Mouse (Mus musculus) thymus, adult 2 months (tissue): ENCODE data around the gene Rpusd1. TPM values are rescaled to one million over a fixed set of nuclear protein-coding genes. Genes with fewer than 3 reads are reported as not detected.

Experiments used
- DNase-seq: peaks from one replicate; pipeline ENCODE4 v3.0.0; 2021
- H3K27ac ChIP-seq: fragments of 200-500 bp; 2 replicates; pipeline ENCODE4 v1.5.1; 2012; ENCODE audit warnings: low read length, control low read depth; ENCODE audit not compliant: control insufficient read depth, insufficient read depth
- H3K27me3 ChIP-seq: fragments of 200-500 bp; 2 replicates; pipeline ENCODE4 v1.6.1; 2012; ENCODE audit warnings: mild to moderate bottlenecking, low read length, moderate library complexity, mixed read lengths; ENCODE audit not compliant: control insufficient read depth, insufficient read depth
- H3K36me3 ChIP-seq: fragments of 200-500 bp; 2 replicates; pipeline ENCODE4 v1.6.1; 2012; ENCODE audit warnings: mild to moderate bottlenecking, low read length, moderate library complexity; ENCODE audit not compliant: control insufficient read depth, insufficient read depth
- H3K4me1 ChIP-seq: fragments of 200-500 bp; replicated peaks from 2 replicates; pipeline ENCODE4 v1.6.1; 2012; ENCODE audit warnings: low read length; ENCODE audit not compliant: control insufficient read depth, insufficient read depth
- H3K4me3 ChIP-seq: fragments of 200-500 bp; 2 replicates; pipeline ENCODE4 v1.5.1; 2012; ENCODE audit warnings: mild to moderate bottlenecking, low read length, control low read depth, moderate library complexity; ENCODE audit not compliant: control insufficient read depth, insufficient read depth
- CTCF ChIP-seq: fragments of 200-500 bp; IDR thresholded peaks from 2 replicates; pipeline ENCODE4 v1.5.1; 2012; ENCODE audit warnings: mild to moderate bottlenecking, control low read depth, low read length, moderate library complexity, borderline replicate concordance; ENCODE audit not compliant: control insufficient read depth, poor library complexity, insufficient read depth; ENCODE audit errors: extremely low read depth
- POLR2A ChIP-seq: fragments of 200-500 bp; IDR thresholded peaks from 2 replicates; pipeline ENCODE4 v1.6.1; 2012; ENCODE audit warnings: mild to moderate bottlenecking, low read length, control low read depth, moderate library complexity; ENCODE audit not compliant: control insufficient read depth, poor library complexity, insufficient read depth; ENCODE audit errors: extremely low read depth
- WGBS: fragments of 180-500 bp; shearing (Covaris S2); methylation state at CpG from one replicate; pipeline ENCODE4 v1.1.7; 2018; 5-methylcytosine and 5-hydroxymethylcytosine counted together
- polyA plus RNA-seq: library from polyadenylated mRNA; depleted of rRNA; stranded (reverse); fragments of >200 nt; gene quantifications from 2 replicates; pipeline ENCODE4 v1.2.3, GENCODE M21; 2012

The Rpusd1 gene
- polyA plus RNA-seq, 1 experiment, result 68.6 TPM

GRCm38 (mm10) chr17:25754241-25754640, 26.8 kb downstream of the Rpusd1 start, which contains the start of gene Msln:
Gene Msln, minus strand, starts transcription at chr17:25754378.
- no peaks in the 10 kb centered on the region for H3K36me3 ChIP-seq
- no peak for DNase-seq
- H3K4me3 ChIP-seq, result no peak within 1 kb of the TSS
- no peaks in the 10 kb centered on the region for H3K27me3 ChIP-seq
- TF ChIP-seq CTCF, result no peak
- TF ChIP-seq POLR2A, result no peak
- no peaks in the 10 kb centered on the region for H3K4me1 ChIP-seq
- 94% methylated on average over 9 of the region's 9 CpGs for WGBS
- no peak within 1 kb of the TSS for H3K27ac ChIP-seq

- H3K27me3 ChIP-seq, result no peaks in the 10 kb centered on the region
- H3K4me1 ChIP-seq, result no peaks in the 10 kb centered on the region
- no peak for DNase-seq
- WGBS, result 84% methylated on average over 4 of the region's 4 CpGs
- TF ChIP-seq POLR2A, result no peak
- no peak for TF ChIP-seq CTCF
- no peak overlapping the region for H3K27ac ChIP-seq
- H3K36me3 ChIP-seq, result no peaks in the 10 kb centered on the region
- no peak overlapping the region for H3K4me3 ChIP-seq
These were observed 27.6 kb downstream of the Rpusd1 start for GRCm38 (mm10) chr17:25755086-25755485.

- Histone ChIP-seq H3K27ac (no peak overlapping the region), H3K4me1 (no peaks in the 10 kb centered on the region), H3K27me3 (no peaks in the 10 kb centered on the region), H3K36me3 (no peaks in the 10 kb centered on the region), H3K4me3 (no peak overlapping the region)
- no peak for DNase-seq
- TF ChIP-seq CTCF, result no peak
- TF ChIP-seq POLR2A, result no peak
- 34% methylated on average over 4 of the region's 4 CpGs for WGBS
These were observed 28.3 kb downstream of the Rpusd1 start for GRCm38 (mm10) chr17:25755627-25756377.

- Histone ChIP-seq H3K4me3 (no peak overlapping the region), H3K27me3 (no peaks in the 10 kb centered on the region), H3K27ac (no peak overlapping the region), H3K36me3 (no peaks in the 10 kb centered on the region), H3K4me1 (no peaks in the 10 kb centered on the region)
- WGBS, result 72% methylated on average over 9 of the region's 9 CpGs
- TF ChIP-seq POLR2A (no peak), CTCF (no peak)
- DNase-seq, result no peak
These were observed 29.1 kb downstream of the Rpusd1 start for GRCm38 (mm10) chr17:25756378-25757242.

GRCm38 (mm10) chr17:25757691-25758090, 30.2 kb downstream of the Rpusd1 start:
- no peaks in the 10 kb centered on the region for H3K27me3 ChIP-seq
- H3K27ac ChIP-seq, result no peak overlapping the region
- H3K4me3 ChIP-seq, result no peak overlapping the region
- TF ChIP-seq POLR2A (no peak), CTCF (no peak)
- WGBS, result 77% methylated on average over 3 of the region's 3 CpGs
- DNase-seq, result no peak
- H3K36me3 ChIP-seq, result no peaks in the 10 kb centered on the region
- H3K4me1 ChIP-seq, result no peaks in the 10 kb centered on the region

- Histone ChIP-seq H3K27me3 (no peaks in the 10 kb centered on the region), H3K36me3 (no peaks in the 10 kb centered on the region), H3K27ac (no peak overlapping the region), H3K4me3 (no peak overlapping the region), H3K4me1 (no peaks in the 10 kb centered on the region)
- 71% methylated on average over 8 of the region's 8 CpGs for WGBS
- no peak for TF ChIP-seq CTCF
- no peak for TF ChIP-seq POLR2A
- DNase-seq, result no peak
These were observed 32.7 kb downstream of the Rpusd1 start for GRCm38 (mm10) chr17:25760148-25760547.

- H3K27ac ChIP-seq, result no peak overlapping the region
- no peak overlapping the region for H3K4me3 ChIP-seq
- no peak for TF ChIP-seq CTCF
- TF ChIP-seq POLR2A, result no peak
- H3K4me1 ChIP-seq, result no peaks in the 10 kb centered on the region
- H3K27me3 ChIP-seq, result no peaks in the 10 kb centered on the region
- no peak for DNase-seq
- no peaks in the 10 kb centered on the region for H3K36me3 ChIP-seq
- WGBS, result 77% methylated on average over 4 of the region's 4 CpGs
These were observed 34.1 kb downstream of the Rpusd1 start for GRCm38 (mm10) chr17:25761561-25761970.
